In genomic region chr12:86946301-86946781, GRCm38 (mm10) we compare ENCODE assay signal across 7 mouse cellular contexts. TPM values are rescaled to one million over a fixed set of nuclear protein-coding genes. Genes with fewer than 3 reads are reported as not detected.
DNase-seq lines count a peak whose midpoint lies in the region; ATAC-seq and TF ChIP-seq lines count a peak whose summit lies in the region.

No protein-coding gene starts in this region.

- no peak for ATAC-seq in heart, embryonic 15.5 days (replicated peaks; ENCODE audit: insufficient number of reproducible peaks, insufficient read depth, low FRiP score, low read depth)
- ATAC-seq in liver, postnatal 0 days: no peak

- no peaks in the 10 kb centered on the region for H3K9me3 ChIP-seq in heart, embryonic 15.5 days (replicated peaks)
- no peaks in the 10 kb centered on the region for H3K9me3 ChIP-seq in liver, postnatal 0 days (ENCODE audit: low read length)

- no peaks in the 10 kb centered on the region for H3K27me3 ChIP-seq in heart, embryonic 15.5 days
- no peaks in the 10 kb centered on the region for H3K27me3 ChIP-seq in liver, postnatal 0 days (ENCODE audit: insufficient read depth, low read length)

- no peaks in the 10 kb centered on the region for H3K36me3 ChIP-seq in heart, embryonic 15.5 days
- no peaks in the 10 kb centered on the region for H3K36me3 ChIP-seq in liver, postnatal 0 days (replicated peaks; ENCODE audit: insufficient read depth, low read length)

- 2% methylated on average over 17 of the region's 17 CpGs for WGBS in heart, embryonic 15.5 days
- 1% methylated on average over 17 of the region's 17 CpGs for WGBS in liver, postnatal 0 days (ENCODE audit: insufficient replicate concordance)

- H3K27ac ChIP-seq in heart, embryonic 15.5 days: peak overlapping the region; percentile 99
- peak overlapping the region; percentile 100 for H3K27ac ChIP-seq in liver, postnatal 0 days (ENCODE audit: low read depth)

- no peak for TF ChIP-seq EP300 in liver, postnatal 0 days (IDR thresholded peaks at IDR 0.05; ENCODE audit: low read depth)

- H3K4me3 ChIP-seq in heart, embryonic 15.5 days: peak overlapping the region; percentile 67
- peak overlapping the region; percentile 87 for H3K4me3 ChIP-seq in liver, postnatal 0 days (ENCODE audit: low read depth, low read length)

- H3K4me1 ChIP-seq in heart, embryonic 15.5 days (replicated peaks): peaks cover 43% of the 10 kb centered on the region
- peaks cover 20% of the 10 kb centered on the region for H3K4me1 ChIP-seq in liver, postnatal 0 days (ENCODE audit: insufficient read depth)

- peak; percentile 26 for DNase-seq in left cerebral cortex, postnatal 4 days
- DNase-seq in left cerebral cortex, adult 18-20 months (ENCODE audit: low spot score in 2 of 2): no peak
- DNase-seq in brain, adult 2 months (ENCODE audit: low read depth, low spot score): peak; percentile 84
- no peak for DNase-seq in liver, postnatal 0 days
- peak; percentile 16 for DNase-seq in yolk sac, embryonic 10.5 days (ENCODE audit: low spot score)
- DNase-seq in spleen, adult 12 weeks (ENCODE audit: low spot score): no peak

- intact Hi-C loops in left cerebral cortex, postnatal 4 days (cut with DNase I): loop anchor here (5.0 kb wide), 1 partner anchor 174 kb away; no protein-coding TSS in a partner anchor

- peak overlapping the region; percentile 77 for H3K9ac ChIP-seq in heart, embryonic 15.5 days
- H3K9ac ChIP-seq in liver, postnatal 0 days (replicated peaks): peak overlapping the region; percentile 89

- H3K4me2 ChIP-seq in heart, embryonic 15.5 days: peak overlapping the region; percentile 79
- peak overlapping the region; percentile 94 for H3K4me2 ChIP-seq in liver, postnatal 0 days (ENCODE audit: low read depth, low read length)

- no peak for TF ChIP-seq CTCF in liver, postnatal 0 days (IDR thresholded peaks at IDR 0.05; ENCODE audit: low read depth)

RNA-seq across cellular contexts. Expression of gene Cipc, which starts 0.5 kb away (rescaled TPM):
- total RNA-seq in left cerebral cortex, postnatal 4 days (2021): 10 to 100 TPM; 56.9 to 60.6 TPM
- 10 to 100 TPM; 84.0 to 86.8 TPM for total RNA-seq in left cerebral cortex, adult 18-20 months (2021)
- polyA plus RNA-seq in heart, embryonic 15.5 days (2015; fragmentation: Nextera tagmentation; extraction: Ambion mirVana): 18.7 and 23.4 TPM in 2 replicates
- polyA plus RNA-seq in liver, postnatal 0 days (2015; fragmentation: Nextera tagmentation; extraction: Ambion mirVana): 4.4 and 4.7 TPM in 2 replicates

RNA-seq across cellular contexts. Expression of gene Zdhhc22, which starts 43.9 kb away (rescaled TPM):
- 10 to 100 TPM; 15.8 to 19.0 TPM for total RNA-seq in left cerebral cortex, postnatal 4 days (2021)
- 10 to 100 TPM; 53.8 to 58.4 TPM for total RNA-seq in left cerebral cortex, adult 18-20 months (2021)
- 0.06 TPM in 1 of 2 replicates, not detected in the other for polyA plus RNA-seq in heart, embryonic 15.5 days (2015; fragmentation: Nextera tagmentation; extraction: Ambion mirVana)
- polyA plus RNA-seq in liver, postnatal 0 days (2015; fragmentation: Nextera tagmentation; extraction: Ambion mirVana): not detected in 2 replicates

Comparison
In these comparisons a context has a peak if more than half of its experiments do, and no peak if none do; other contexts are left out.
1. DNase-seq: peak in left cerebral cortex, postnatal 4 days (single experiment), brain, adult 2 months (single experiment) and yolk sac, embryonic 10.5 days (single experiment); none in left cerebral cortex, adult 18-20 months (0 of 2), liver, postnatal 0 days (single experiment) and spleen, adult 12 weeks (single experiment).